Mouse (Mus musculus) retina, adult 2 months (tissue): ENCODE results near the gene Htr6.

Experiments used
- DNase-seq: peaks from one replicate; pipeline ENCODE4 v3.0.0-alpha.2; 2012; ENCODE audit warnings: low read depth, low spot score

The Htr6 gene

DNA sequence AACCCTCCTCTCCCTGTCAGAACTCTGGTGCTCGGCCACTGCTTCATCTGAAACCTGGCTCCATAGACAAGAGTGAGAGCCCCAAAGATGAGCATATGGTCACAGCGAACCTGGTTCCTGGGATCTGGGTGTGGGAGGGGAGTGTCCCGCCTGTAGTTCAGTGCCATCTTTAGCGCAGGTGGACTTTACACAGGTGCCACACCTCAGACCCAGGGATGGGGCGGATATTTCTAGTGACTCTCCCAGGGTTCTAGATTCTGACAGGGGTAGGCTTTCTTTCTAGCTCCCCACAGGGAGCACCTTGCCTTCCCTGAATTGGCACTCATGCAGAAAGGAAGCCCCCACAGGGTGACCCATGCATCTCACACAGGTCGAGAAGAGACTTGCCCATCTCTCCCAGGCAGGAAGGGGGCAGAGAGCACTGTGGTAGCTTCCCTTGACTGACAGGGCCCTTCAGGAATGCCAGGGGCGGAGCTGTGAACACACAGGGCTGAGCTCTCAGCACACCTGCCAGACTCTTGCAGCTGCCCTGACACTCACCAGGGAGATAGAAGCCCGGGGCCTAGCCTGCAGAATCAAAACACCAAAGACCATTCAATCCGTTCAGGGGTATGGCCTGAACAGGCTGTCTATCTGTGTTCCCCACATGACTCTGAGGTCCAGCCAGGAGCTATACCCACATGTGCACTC lies 13.8 kb upstream of the Htr6 start:
- DNase-seq = no peak

- DNase-seq = no peak
These were observed 11.6 kb upstream of the Htr6 start for GRCm38 (mm10) chr4:139086984-139087383.

DNA sequence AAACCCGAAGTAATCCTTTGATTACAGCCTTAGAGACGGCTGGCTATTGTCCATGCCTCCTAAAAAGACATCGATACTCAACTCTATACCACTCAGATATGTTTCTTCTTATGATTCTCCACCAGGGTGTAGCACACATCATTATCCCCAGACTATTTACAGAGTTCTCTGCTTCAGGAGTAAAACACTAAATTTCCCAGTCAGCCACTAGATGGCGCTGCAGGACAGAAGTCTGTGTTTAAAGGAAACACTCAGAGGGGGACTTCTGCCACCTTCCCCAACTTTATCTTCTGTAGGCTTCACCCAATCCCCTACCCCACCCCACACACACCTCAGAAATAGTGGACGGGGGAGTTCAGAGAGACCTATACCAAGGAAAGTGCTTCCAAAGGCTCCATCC lies 10.7 kb upstream of the Htr6 start:
- DNase-seq = peak; percentile 66

- DNase-seq = no peak
These were observed 10.0 kb upstream of the Htr6 start for GRCm38 (mm10) chr4:139085337-139085736.

DNA sequence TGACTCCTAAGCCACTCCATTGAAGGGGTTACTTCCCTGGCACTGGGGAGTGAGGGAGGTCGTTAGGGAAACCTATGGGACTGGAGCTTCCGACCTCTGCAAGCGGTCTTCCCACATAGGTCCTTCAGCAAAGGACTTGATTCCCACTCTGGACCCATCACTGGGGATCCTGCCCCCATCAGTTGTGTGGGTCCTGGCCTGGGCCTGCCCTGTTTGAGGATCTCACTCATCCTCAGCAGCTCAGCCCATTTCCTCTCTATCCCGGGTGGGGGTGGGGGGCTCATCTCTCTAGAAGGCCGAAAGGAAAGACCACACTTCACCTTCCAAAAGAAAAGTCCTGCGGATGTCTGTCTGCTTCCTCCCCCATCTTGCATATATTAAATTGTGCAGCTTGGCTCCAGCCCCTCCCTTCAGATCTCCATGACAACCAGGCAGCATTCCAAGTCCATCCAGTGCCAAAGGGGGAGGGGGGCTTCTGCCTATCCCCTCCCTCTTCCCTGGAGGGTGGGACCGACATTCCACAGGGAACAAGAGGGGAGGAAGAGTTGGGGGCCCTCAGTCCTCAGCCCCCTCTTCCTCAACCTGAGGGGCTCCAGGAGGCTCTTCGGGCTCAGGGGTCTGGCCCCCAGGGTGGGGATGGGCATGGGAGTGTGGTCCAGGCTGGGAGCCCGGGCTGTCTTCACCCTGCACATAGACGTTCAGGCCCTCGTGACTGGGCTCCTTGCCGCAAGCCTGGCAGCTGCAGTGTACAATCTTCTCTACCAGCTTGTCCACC lies 7.6 kb upstream of the Htr6 start:
- DNase-seq = no peak

DNA sequence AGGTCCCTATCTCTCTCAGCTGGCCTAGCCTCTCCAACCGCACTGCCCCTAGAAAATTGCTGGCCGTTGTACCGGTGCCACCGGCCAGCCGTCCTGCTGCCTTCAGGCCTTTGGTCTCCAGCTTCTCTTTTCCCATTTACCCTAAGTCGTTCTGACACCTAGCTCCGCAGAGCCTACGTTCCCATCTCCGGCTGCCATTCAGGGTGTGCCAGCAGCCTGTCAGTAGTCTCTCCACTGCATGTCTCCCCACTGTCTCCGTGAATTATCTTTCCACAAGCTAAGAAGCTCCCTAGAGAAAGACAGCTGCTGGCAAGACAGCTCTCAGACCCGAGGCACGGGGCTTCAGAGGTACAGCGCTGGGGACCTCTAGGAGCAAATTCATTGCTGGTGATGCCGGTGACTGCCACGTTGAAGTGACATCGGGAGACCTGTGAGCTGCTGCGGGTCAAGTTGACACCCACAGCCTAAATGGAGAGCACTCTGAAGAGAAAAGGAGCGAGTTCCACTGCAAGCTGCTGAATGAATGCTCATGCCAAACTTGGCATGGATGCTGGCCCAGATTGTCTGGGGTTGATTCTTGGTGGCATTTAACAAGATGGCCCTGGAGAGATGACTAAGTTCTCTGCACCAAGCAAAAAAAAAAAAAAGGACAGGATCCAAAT lies 6.0 kb upstream of the Htr6 start:
- no peak for DNase-seq

- DNase-seq = no peak
These were observed 4.9 kb upstream of the Htr6 start for GRCm38 (mm10) chr4:139080259-139080658.

GRCm38 (mm10) chr4:139079439-139079838 lies 4.1 kb upstream of the Htr6 start:
- DNase-seq = no peak

DNA sequence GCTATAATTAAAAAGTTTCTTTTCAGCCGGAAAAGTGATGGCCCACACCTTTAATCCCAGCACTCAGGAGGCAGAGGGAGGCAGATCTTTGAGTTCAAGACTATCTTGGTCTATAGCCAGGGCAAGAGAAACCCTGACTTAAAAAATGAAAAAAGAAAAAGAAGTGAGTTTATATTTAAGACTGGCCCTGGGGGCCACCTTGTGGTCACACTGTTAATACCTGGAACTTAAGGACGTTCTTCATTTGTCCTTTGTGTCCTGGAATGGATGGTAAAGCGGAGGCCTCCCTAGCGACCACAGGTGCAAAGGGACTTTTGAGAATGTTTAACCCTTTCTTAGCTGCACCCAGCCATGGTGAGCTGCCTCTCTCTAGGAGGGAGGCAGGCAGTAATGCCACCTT lies 3.4 kb upstream of the Htr6 start:
- DNase-seq = no peak

GRCm38 (mm10) chr4:139078313-139078712 lies 2.9 kb upstream of the Htr6 start:
- DNase-seq = no peak

GRCm38 (mm10) chr4:139075915-139076314 lies 545 bp upstream of the Htr6 start:
- DNase-seq = no peak

DNA sequence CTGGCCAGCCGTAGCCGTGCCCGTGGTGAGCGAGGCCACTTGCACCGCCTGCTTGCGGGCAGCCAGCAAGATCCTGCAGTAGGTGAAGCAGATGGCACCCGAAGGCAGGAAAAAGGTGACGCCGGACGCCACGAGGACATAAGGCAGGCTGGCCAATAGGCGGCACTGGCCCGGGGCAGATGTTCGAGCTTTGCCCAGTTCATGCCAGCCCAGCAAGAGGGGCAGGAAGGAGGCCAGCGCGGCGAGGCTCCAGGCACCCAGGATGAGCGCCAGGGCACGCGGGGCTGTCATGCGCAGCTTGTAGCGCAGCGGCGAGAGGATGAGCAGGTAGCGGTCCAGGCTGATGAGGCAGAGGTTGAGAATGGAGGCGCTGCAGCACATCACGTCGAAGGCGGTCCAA lies 1.3 kb downstream of the Htr6 start:
- no peak for DNase-seq

DNA sequence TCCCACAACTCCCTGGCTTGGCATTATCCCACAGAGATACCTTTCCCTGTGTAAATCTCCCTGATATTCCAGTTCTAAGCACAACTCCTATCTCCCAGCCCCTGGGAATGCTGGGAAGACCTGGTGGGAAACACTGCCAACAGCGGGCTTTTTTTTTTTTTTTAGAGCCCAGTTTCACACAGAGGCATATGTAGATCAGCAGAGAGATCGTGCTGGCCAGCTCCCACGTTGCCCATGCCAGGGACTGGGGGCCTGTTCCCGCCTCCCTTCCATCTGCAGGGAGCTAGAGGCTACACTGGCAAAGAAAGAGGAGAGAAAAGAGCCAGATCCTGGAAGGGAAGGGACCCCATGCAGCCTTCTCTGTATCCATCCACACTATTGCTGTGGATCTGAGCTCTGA lies 7.1 kb downstream of the Htr6 start:
- DNase-seq = no peak

GRCm38 (mm10) chr4:139064831-139065230 lies 10.5 kb downstream of the Htr6 start:
- no peak for DNase-seq

DNA sequence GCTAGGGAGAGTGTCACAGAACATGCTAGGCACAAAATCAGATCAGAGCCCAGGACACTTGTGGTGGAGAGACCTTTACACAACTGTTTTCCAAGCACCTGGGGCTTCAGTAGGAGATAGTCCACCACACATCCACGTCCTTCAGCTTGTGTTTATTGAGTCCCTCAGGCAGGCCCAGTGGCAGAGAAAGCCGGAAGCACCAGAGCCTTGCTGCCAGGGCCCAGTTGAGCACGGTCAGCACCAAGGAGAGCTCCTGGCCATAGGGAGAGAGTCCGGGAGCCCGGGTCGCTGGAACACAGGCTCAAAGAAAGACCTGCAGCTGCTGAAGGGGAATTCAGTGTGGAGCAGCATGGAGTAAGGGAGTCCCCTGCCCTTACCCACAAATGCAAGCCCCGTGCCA lies 15.8 kb downstream of the Htr6 start:
- no peak for DNase-seq

DNA sequence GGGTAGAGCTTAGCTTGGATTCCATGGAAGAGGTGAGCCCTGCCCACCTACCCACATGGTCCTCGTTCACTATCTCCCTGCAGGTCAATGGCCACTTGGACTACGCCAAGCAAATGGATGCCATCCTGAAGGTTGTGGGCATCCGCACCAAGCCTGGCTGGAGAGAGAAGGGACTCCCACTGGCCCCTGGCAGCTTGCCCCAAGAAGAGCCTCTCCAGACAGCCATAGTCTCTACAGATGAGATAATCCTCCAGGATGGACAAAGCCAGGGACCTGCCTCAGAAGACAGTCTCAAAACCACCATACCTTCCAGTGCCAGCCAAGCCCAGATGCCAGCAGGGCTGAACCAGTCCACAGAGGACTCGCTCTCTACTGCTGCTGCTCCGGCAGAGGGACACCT lies 17.3 kb downstream of the Htr6 start:
- DNase-seq = no peak

- DNase-seq = no peak
These were observed 18.1 kb downstream of the Htr6 start for GRCm38 (mm10) chr4:139057291-139057690.

- no peak for DNase-seq
These were observed 19.6 kb downstream of the Htr6 start for GRCm38 (mm10) chr4:139055744-139056143.

DNA sequence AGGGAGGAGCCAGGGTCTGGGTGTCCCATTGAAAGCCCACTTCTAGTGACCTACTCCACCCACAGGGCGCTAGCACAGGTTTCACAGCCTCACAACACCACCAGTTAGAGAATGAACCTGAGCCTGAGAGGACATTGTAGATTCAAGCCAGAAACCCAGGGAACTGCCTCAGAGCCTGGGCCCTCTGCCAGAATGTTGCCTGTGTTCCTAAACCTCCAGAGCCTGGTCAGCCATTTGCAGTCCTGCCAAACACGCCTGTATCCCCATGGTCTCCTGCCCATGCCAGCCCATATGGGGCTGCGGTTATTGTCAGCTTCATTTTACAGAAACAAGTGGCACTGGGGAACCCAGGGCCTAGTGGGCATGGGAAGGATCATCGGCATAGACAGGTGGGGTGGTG lies 20.0 kb downstream of the Htr6 start:
- DNase-seq = no peak

GRCm38 (mm10) chr4:139054300-139054923 lies 21.0 kb downstream of the Htr6 start:
- DNase-seq = no peak

GRCm38 (mm10) chr4:139053391-139053790 lies 22.0 kb downstream of the Htr6 start:
- no peak for DNase-seq

GRCm38 (mm10) chr4:139052796-139053195 lies 22.6 kb downstream of the Htr6 start:
- DNase-seq = no peak
